Mouse (Mus musculus) lung, postnatal 4 days (tissue): ENCODE measurements at regions not wholly inside any gene's neighbourhood (a gene's known extent, or its start where the extent isn't known, plus 50 kb on each side); places are given as distances from the start of the nearest gene placed in this dataset.

ENCODE experiments used
- DNase-seq, 2 experiments: peaks; one replicate each; pipeline ENCODE4 v3.0.0; 2021

DNA sequence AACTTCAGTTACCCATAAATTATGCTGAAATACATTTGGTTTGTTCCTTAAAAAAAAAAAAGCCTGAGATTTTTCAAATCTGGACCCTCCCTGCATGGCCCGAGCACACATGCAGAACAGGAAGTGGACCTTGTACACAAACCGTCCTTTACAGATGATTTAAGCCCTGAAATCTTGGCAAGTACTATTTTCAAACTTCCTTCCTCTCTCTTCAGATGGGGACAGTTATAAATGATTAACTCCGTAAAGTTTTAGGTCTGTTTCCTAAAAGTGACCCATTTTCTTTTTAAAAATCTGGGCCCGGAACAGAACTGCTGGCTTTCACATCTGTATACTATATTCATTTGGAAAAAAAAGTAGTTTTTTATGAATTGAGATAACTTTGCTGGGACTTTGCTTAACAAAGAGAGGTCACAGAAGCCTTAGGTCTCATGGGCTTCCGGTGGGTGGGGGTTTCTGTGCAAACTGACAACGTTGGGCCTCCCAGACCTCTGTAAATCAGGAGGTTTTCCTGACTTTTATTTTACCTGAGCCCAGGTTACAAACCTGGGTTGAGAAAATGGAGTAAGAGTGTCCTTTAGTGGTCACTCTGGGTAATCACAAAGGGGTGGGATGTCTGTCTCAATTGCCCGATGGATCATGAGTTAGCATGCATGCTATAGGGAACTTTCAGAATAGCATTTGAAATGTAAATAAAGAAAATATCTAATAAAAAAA is 368.4 kb downstream of the Ankrd50 start:
- no peak for DNase-seq

DNA sequence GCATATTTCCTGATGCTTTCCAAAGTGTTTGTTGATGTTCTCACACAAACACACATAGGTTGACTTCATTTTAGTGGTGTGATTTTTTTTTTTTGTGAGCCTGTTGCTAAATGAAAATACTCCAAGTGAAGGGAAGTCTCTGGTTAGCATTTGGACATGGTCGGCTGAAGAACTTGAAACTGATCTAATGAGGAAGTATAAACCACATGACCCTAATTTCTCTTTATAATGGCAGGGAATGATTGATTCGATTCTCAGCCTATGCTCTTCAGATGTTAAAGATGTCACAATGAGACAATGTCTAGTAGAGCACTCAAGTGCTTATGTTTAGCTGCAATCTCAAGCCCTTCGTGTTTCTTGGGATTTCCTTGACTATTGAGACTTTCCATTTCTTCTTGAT is 372.1 kb downstream of the Ankrd50 start:
- no peak for DNase-seq

DNA sequence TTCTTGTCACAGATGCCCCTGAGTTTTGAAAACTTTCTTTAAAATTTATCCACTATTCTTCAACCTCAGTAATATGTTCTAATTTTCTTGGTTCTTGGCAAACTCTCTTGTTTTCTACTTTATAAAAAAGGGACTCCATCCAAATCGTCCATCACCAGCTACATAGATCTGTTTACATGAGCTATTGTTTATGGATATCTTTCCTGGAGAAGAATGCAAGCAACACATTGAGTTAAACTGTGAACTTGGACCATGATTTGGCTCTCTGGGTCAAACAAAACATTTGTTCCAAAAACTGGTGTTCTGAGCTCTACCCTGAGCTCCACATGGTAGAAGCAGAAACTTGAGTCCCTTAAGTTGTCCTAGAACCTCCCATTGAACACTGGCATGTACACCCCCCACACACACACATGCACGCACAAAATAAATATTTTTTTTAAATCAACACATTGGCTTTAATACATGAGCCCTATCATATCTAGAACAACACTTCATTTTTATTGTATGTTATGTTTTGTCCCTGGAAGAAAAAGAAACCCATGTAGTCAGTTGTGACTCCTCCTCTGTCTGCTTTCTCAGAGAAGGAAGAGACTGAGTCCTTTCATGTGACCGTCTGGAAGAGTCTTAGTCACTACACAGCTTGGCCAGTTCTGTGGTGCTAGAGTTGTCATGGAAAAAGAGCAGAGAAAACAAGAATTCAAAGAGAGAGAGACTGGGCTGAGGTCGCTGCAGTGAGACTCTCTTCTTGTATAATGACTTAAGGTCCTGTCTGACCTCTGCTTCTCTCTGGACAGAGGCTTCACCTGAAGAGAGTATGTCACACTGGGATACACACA is 379.4 kb downstream of the Ankrd50 start:
- no peak for DNase-seq

- DNase-seq: no peak
These were observed 380.1 kb upstream of the Gm5148 start for GRCm38 (mm10) chr3:38104418-38104817.

DNA sequence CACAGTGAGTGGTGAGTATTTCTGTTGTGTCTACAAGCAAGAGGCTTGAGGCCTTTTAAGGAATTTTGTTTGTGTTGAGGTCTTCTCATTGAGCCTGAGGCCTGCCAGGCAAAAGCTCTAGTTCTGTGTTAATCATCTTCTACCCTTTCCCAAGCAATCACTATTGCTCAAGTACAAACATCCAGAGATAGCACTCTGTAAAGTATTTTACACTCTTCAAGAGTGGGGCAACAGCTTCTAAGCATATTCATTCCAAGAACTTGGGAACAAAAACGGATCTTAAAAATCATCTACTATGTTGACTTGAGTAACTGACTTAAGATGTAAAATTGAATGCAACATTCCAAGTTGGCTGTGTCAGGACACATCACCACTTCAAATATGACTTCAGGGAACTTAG is 378.7 kb upstream of the Gm5148 start:
- DNase-seq: no peak

- DNase-seq: no peak
These were observed 377.9 kb upstream of the Gm5148 start for GRCm38 (mm10) chr3:38102181-38102580.

DNA sequence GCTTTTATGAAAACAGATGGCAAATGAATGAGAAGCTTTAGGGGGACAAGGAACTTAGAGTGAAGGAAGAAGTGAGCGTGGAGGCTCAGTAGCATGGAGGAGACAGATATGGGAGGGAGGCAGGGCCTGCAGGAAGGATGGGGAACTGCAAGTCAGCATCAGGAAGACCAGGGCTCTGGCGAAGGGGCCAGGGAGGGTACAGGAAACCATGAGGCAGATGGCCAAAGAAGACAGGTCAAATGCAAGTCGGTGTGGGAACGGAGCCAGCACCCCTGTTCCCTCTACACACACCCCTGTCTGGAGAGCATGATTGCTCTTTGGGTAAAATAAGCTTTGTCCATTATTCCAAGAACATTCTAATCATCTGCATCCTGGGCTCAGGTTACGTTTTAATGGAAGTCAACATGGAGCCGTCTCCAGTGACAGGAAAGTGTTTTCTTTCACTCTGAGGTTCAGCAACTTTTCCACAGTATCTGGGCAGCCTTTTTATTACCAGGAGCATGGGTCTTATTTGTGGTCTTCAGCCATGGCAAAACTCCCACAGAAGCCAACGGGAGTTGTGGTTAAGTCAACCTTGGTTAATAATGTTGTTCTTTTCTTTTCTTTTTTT is 370.2 kb upstream of the Gm5148 start:
- peak; percentile 46 to 65 for DNase-seq

DNA sequence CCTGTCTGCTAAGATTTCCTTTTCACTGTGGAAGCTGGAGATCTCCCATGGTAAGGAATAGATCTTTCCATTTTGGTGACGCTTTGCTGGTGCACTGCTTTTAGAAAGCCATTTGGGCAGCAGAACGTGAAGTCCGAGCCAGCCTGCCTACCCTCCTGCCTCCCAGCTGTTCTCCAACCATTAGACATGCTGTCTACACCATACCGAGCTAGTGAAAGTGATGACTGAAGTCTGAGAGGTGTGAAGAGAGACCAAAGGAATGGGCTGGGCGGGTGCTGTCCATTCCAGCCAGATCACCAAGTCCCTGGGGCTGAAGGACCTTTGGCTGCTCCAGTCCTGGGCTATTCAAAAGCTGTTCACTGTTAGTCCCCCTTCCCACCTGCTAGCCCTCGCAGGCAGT is 360.3 kb upstream of the Gm5148 start:
- no peak for DNase-seq

DNA sequence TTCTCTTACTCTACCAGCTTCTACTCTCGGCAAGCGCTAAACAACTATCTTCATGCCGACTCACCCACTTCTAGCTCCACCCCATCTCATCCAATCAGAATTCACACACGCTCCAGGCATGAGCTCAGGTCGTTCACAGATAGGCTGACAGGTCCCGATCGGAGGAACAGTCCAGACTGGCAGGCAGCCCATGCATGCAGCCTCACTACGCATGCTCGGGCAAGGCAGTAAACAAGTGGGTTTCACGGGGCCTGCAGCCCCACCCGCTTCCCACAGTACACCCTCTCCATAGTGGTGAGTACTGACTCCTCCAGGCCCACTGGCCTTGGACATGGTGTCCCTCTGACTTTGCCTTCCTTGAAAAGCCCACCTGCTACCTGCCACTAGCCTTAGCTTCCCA is 358.1 kb upstream of the Gm5148 start:
- DNase-seq: peak; percentile 19 to 52

- DNase-seq: no peak
These were observed 352.5 kb upstream of the Gm5148 start for GRCm38 (mm10) chr3:38076835-38077234.

- no peak for DNase-seq
These were observed 349.7 kb upstream of the Gm5148 start for GRCm38 (mm10) chr3:38073946-38074345.

DNA sequence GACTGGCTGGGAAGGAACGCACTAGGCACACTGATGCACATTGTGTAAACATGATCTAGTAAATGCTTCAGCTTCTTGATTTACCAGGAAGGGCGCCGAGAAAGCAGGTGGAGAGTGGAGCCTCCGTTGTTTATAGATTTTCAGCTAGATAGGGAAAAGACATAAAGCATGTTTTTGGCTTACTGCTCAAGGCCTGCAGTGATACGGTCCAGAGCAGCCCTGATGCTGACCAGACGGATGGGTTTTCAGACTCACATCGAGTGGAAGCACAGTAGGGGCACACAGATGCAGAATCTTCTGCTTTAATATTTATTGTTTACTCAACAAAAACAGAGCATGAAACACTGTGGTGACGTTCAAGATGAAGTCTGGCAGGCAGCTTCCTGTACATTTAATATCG is 331.3 kb upstream of the Gm5148 start:
- no peak for DNase-seq

DNA sequence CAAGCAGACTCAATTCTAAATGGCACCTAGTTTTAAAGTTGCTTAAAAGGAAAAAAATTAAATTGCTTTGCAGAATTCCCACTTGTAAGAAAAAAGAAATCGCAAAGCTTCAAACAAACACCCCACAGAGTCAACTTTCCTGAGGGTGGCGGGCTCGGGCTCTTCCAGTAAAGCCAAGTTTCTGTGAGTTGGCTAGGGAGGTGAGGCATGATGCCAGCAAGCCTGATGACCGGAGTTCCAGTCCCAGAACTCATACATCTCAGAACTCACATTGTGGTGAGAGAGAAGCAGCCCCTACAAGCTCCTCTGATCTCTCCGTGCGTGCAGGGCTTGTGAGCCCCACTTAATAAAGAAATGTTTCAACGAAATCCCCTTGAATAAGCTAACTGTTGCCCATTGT is 328.7 kb upstream of the Gm5148 start:
- DNase-seq: peak; percentile 47 to 74

- DNase-seq: no peak
These were observed 327.5 kb upstream of the Gm5148 start for GRCm38 (mm10) chr3:38051748-38052147.

DNA sequence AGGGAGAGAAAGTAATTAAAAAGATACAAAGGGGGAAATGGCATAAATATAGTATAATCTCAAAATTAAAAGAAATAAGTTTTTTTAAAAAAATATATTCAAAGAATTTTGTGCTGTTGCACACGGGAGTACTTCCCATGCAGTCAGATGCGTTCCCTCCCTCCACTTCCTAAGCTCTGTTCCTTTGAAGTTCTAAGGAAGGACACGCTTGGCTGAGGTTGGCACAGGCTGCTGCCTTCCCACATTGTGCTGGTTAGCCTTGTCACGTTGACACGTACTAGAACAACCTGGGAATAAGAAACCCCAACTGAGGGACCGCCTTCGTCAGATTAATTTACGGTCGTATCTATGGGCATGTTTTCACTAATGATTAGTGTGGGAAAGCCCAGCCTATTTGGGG is 326.6 kb upstream of the Gm5148 start:
- DNase-seq: no peak

DNA sequence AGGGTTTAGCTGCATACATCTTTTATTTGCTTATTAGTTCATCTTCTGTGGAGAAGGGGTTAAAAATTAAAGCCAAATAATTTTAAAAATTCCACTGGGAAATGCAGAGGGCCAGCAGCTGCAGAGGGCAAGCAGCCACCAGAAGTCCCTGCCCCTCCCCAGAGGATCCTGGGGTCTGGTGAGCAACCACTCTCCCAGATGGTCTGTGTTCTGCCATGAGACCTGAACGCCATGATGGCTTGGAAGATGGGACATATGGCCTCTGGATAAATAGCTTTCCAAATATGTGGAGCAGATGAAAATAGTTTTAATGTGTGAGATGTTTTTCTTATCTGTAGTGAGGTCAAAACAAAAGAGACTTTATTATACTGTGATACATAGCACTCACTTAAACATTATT is 326.1 kb upstream of the Gm5148 start:
- DNase-seq: peak in 1 of 2 experiments; percentile 35

- DNase-seq: peak; percentile 59 to 66
These were observed 325.0 kb upstream of the Gm5148 start for GRCm38 (mm10) chr3:38049290-38049689.

GRCm38 (mm10) chr3:38047445-38047844 is 323.2 kb upstream of the Gm5148 start:
- no peak for DNase-seq

- no peak for DNase-seq
These were observed 322.3 kb upstream of the Gm5148 start for GRCm38 (mm10) chr3:38046611-38047010.

- no peak for DNase-seq
These were observed 321.7 kb upstream of the Gm5148 start for GRCm38 (mm10) chr3:38045989-38046388.

GRCm38 (mm10) chr3:38045523-38045922 is 321.2 kb upstream of the Gm5148 start:
- DNase-seq: peak in 1 of 2 experiments; percentile 38

DNA sequence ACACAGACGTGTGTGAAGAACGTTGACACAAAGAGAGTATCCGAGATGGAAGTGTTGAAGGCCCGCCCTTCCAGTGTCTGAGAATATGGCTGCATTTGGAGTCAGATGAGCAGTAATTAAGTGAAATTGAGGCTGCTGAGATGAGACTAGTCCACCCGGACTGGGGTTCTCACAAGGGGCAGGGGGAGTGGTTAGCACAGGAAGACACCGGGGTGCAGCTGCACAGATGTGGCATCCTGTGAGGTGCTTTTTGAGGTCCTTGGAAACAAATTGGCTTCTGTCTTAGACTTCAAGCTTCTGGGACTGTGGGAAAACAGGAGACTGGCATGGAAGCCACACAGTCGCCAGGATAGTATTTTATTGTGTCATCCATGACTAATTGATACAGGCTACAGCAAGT is 320.0 kb upstream of the Gm5148 start:
- DNase-seq: no peak

DNA sequence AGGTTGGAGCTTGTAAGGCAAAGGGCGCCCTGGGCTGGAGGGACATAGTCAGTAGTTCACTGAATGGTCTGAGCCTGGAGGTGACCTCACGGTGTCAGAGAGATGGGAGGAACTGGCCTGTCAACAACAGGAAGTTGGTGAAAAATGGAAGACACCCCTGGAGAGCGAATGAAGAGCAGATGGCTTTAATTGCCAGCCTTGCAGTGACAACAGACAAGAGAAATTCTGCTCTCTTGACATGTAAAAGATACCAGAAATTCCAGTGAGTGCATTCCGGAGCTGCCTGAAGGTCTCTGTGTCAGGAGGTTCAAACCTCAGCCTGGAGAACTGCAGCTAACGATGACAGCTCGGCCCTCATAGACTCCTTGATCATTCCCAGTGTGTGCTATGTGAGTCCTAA is 318.3 kb upstream of the Gm5148 start:
- DNase-seq: peak; percentile 31 to 35

GRCm38 (mm10) chr3:38036131-38036530 is 311.8 kb upstream of the Gm5148 start:
- DNase-seq: no peak
